Mouse (Mus musculus): ENCODE measurements at regions not wholly inside any gene's neighbourhood (a gene's known extent, or its start where the extent isn't known, plus 50 kb on each side); places are given as distances from the start of the nearest gene placed in this dataset.

DNA sequence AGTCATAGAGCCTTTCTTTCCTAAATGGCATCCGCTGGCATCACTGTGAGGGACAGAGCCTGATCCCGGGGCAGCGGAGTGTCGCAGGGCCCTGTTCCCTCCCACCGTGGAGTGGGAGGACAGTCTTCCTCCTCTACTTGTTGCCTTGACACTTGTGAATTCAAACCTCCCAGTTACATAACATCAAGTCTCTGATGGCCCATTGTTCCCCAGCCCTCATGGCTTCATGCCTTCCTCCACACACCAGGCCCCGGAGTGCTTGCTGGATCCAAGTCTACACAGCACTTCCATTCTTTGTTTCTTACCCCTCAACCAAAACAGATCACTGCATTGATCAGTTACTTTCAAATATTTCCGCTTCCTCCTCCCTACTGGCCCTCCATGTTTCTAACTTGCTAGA lies 357.7 kb upstream of the Maf start:
- TF ChIP-seq CTCF (IDR thresholded peaks at IDR 0.05), result no peak
- Histone ChIP-seq H3K4me3 (no peak overlapping the region), H3K27ac (no peak overlapping the region)
- DNase-seq, result no peak
- intact Hi-C loops (cut with DNase I), result no loop called here

DNA sequence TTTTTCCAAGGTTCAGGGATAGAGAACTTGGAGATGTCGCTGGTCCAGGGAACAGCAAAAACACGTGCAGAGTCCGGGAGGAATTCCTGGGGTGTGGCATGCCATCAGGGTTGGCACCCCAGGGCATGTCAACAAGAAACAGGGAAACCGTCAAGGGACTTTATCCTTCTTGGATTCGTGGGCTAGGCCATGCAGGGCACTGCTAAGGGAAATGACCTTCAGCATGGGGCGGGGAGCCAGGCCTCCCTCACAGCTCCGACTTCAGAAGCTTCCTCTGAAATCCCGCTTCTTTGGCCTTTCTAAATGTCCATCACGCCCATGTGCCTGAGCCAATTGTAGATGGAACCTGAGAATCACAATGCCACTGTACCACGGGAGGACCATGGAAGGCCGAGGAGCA lies 357.0 kb upstream of the Maf start:
- DNase-seq, result no peak
- no peak for TF ChIP-seq CTCF (IDR thresholded peaks at IDR 0.05)
- H3K4me3 ChIP-seq, result no peak overlapping the region
- H3K27ac ChIP-seq, result no peak overlapping the region
- intact Hi-C loops (cut with DNase I), result no loop called here

DNA sequence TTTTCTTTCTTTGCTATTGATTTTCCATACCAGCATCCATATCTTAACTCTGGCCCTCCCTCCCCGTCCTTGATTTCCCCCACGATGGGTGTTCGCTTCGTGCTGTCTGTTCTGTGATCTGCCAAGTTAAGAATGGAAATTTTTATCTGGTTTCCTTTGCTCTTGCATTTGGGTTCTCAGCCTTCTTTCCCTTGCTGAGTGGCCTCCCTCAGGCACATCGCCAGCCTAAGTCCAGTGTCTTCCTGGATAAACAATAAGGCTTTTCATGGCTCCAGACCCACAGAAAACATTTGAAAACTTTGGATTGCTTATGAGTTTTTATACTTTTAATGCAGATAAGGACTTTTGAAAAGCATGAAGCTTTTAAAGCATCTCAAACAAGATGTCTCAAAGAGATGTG lies 355.9 kb upstream of the Maf start:
- TF ChIP-seq CTCF (IDR thresholded peaks at IDR 0.05), result no peak

DNA sequence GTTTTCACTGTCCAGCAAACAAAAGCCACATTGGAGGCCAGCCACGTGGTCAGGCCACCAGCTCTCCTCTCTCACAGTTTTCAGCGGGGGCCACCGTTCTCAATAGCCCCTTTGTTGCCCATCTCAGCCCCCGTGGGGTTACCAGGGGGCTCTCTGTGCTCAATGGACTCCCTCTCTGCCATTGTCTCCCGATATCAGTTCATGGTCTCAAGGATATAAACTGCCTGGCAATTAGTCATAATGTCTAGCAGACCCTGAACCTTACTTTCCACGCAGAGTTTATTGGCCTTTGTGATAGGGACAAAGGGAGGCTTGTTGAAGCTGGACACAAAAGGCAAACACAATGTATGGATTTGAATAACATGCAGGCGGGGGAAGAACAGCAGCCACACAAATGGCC lies 345.9 kb upstream of the Maf start:
- no peak for DNase-seq
- TF ChIP-seq CTCF (IDR thresholded peaks at IDR 0.05), result no peak
- intact Hi-C loops (cut with DNase I), result no loop called here

More for the DNA sequence above, 355.9 kb upstream of the Maf start:
- intact Hi-C loops (cut with DNase I), result no loop called here
- H3K27ac ChIP-seq, result no peak overlapping the region
- no peak for DNase-seq
- no peak overlapping the region for H3K4me3 ChIP-seq

DNA sequence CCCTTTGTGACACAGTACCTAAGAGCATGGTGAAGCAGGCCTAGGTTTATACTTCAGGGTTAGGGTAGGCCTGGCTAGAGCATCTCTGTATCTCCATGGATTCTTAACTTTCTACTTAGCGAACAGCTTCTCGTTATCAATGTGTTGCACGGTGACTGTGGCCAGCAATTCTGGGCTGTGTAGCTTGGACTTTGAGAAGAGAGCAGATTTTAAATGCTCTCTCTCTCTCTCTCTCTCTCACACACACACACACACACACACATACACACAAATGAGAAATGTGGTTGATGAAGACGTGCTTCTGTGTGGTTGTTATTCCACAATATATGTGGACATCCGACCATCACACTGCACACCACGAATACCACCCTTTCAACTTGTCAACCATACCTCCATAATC lies 345.4 kb upstream of the Maf start:
- no peak overlapping the region for H3K4me3 ChIP-seq
- no peak overlapping the region for H3K27ac ChIP-seq
- intact Hi-C loops (cut with DNase I), result no loop called here
- DNase-seq, result no peak
- no peak for TF ChIP-seq CTCF (IDR thresholded peaks at IDR 0.05)

More for the DNA sequence above, 345.9 kb upstream of the Maf start:
- Histone ChIP-seq H3K4me3 (no peak overlapping the region), H3K27ac (no peak overlapping the region)

DNA sequence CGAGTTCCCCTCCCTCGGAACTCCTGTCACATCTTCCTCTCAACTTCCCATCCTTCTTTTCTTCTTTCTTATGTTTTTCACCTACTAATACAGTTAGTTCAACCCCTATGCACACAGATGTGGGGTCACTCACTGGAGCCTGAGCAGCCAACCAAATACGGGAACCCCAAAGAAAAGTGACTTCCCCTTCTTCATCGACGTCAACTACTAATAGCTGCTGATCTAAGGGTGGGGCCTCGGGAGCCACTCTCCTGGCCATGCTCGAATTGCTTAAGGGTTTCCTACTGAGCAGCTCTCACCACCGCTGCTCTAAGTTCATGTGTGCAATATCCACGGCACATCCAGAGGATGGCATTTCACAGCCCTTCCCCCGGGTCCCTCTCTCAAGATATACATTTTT lies 340.9 kb upstream of the Maf start:
- Histone ChIP-seq H3K4me3 (no peak overlapping the region), H3K27ac (no peak overlapping the region)
- TF ChIP-seq CTCF (IDR thresholded peaks at IDR 0.05), result no peak
- intact Hi-C loops (cut with DNase I), result no loop called here
- no peak for DNase-seq

DNA sequence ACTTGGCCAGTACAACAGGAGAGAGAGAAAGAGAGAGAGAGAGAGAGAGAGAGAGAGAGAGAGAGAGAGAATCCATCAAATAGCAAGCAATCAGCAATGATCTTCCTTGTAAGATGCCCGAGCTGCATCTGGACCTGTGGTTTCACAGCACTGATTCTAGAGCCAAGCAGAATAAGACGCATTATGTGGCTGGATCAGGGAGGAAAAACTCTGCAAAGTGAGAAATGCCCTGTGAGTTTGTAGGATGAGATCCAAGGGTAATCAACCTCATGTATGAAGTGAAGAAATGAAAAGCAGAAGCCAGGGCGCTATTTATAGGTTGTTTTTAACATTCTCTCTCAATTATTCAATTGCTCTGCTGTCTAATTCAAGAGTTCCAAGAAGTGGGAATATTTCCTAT lies 339.3 kb upstream of the Maf start:
- intact Hi-C loops (cut with DNase I), result no loop called here
- no peak overlapping the region for H3K4me3 ChIP-seq
- H3K27ac ChIP-seq, result no peak overlapping the region
- no peak for TF ChIP-seq CTCF (IDR thresholded peaks at IDR 0.05)
- DNase-seq, result no peak

DNA sequence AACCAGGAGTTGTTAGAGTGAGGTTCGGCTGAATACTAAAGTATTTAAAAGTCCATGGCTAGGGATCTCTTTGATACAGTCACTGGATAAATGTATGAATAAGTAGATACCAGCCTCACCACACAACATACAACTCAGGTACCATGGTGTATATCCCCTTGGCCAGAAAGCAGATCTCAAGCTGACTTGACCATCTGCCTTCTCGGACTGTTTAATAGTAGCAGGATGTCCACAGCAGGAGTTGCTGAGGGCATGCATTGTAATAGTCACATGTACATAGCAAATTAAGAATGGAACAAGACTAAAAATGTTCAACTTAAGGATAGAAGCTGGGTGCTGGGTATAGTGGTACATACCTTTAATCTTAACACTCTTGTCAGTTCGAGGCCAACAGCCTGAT lies 337.9 kb upstream of the Maf start:
- no peak for TF ChIP-seq CTCF (IDR thresholded peaks at IDR 0.05)

DNA sequence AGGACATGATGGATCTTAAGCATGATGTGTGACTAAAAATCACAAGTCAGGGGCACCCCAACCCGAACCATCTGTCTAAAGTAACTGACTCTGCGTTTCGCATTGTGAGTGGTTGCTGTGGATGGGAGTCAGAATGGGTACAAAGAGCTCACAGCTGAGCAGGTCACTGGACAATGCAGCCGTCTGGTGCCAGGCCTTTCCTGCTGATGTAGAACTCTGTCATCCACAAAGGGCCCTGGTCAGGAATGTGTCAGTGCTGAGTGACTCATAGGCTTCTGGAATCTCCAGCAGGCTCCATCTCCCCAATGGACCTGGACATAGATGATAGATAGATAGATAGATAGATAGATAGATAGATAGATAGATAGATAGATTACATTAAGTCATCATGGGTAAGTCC lies 335.8 kb upstream of the Maf start:
- TF ChIP-seq CTCF (IDR thresholded peaks at IDR 0.05), result no peak
- no peak overlapping the region for H3K4me3 ChIP-seq
- no peak overlapping the region for H3K27ac ChIP-seq
- no peak for DNase-seq
- intact Hi-C loops (cut with DNase I), result no loop called here

More for the DNA sequence above, 337.9 kb upstream of the Maf start:
- no peak for DNase-seq
- intact Hi-C loops (cut with DNase I), result no loop called here
- Histone ChIP-seq H3K27ac (no peak overlapping the region), H3K4me3 (no peak overlapping the region)

DNA sequence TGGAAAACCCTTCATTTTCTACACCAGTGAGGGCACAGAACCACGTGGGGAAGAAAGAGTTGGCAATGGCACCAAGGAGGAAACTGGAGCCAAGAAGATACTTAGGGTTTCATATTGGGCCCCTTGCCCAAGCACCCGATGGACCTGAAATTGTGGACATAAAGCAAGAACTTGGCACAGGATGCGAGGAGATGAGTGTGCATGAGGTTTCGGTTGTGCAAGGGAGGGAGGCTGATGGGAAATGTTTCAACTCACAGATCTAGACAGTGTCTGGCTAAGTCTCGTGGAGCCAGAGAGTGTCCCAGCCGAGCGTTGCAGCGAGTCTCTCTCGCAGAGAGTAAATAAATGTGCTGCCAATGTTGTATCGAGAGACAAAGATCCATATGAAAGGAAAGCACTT lies 323.4 kb upstream of the Maf start:
- Histone ChIP-seq H3K27ac (no peak overlapping the region), H3K4me3 (no peak overlapping the region)
- DNase-seq, result no peak
- intact Hi-C loops (cut with DNase I), result no loop called here
- TF ChIP-seq CTCF (IDR thresholded peaks at IDR 0.05), result no peak

DNA sequence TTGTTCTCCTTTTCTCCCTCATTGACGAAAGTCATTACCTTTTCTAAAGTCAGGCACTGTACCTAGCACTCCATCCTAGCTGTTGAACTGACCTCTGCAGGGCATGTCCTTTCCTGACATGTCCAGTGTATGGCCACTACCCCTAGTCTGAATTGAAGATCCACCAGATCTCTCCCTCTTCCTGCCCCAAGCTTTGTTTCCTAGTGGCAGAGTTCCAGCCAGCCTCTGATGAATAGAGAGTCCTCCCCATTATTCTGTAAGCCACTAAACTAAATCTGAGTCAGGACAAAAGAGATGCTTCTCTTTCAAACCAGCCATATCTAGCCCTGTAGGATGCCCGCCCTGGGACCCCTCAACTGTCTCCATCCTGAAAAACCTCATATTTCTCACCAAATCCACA lies 317.7 kb upstream of the Maf start:
- TF ChIP-seq CTCF (IDR thresholded peaks at IDR 0.05), result no peak
- H3K4me3 ChIP-seq, result no peak overlapping the region
- no peak for DNase-seq
- no peak overlapping the region for H3K27ac ChIP-seq
- intact Hi-C loops (cut with DNase I), result no loop called here

DNA sequence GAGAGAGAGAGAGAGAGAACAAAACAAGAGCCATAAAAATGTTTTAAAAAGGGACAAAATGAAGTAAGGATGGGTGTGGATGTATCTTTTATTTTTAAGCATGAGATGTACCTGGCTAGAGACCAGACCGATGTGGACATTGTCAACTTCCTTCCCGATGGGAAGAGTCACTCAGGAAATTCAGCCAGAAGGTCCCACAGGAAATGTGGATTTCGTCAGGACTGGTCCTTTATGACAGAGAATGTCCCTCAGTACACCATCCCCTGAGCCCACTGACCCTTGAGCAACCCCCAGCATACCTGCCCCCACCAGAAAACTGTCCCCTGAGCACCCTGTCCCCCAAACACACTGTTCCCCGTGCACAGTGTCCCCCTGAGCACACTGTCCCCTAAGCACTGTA lies 317.2 kb upstream of the Maf start:
- DNase-seq, result no peak
- no peak for TF ChIP-seq CTCF (IDR thresholded peaks at IDR 0.05)
- no peak overlapping the region for H3K27ac ChIP-seq
- H3K4me3 ChIP-seq, result no peak overlapping the region
- intact Hi-C loops (cut with DNase I), result no loop called here

DNA sequence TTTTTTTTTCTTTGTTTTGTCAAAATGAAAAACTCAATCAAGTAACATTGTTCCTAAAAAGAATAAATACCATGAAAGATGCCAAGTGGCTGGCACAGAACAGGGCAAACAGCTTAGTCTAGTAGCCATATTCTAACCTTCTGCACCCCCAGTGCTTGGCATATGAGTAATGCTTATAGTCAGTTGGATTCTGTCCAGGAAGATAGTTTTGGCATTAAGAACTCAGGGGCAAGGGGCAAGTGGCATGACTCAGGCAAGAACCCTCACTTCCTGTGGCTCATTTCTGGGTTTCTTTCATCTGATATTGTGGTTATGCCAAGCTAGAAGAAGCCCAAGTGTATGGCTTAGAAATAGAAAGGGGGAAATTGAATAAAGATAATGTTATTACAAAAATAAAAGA lies 314.1 kb upstream of the Maf start:
- intact Hi-C loops (cut with DNase I), result no loop called here
- Histone ChIP-seq H3K4me3 (no peak overlapping the region), H3K27ac (no peak overlapping the region)
- no peak for DNase-seq
- TF ChIP-seq CTCF (IDR thresholded peaks at IDR 0.05), result no peak

DNA sequence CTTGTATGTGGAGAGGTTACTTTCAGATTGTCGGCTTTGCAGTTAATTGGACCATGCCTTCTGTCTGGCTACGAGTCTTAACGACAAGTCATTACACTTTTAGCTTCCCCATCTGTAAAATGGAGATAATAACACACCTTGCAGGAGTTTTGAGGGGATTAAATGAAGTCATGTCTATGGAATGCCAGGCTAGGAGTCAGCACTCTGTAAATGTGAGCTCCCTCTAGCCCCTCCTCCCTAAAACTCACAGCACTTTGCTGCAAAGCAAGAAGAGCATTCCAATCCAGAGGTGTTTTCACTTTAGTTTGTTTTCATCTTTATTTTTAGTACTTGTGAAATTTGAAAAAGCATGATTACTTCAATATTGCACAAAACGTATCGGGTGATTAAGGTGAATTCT lies 287.7 kb upstream of the Maf start:
- Histone ChIP-seq H3K4me3 (no peak overlapping the region), H3K27ac (no peak overlapping the region)
- DNase-seq, result no peak
- no peak for TF ChIP-seq CTCF (IDR thresholded peaks at IDR 0.05)
- intact Hi-C loops (cut with DNase I), result no loop called here

DNA sequence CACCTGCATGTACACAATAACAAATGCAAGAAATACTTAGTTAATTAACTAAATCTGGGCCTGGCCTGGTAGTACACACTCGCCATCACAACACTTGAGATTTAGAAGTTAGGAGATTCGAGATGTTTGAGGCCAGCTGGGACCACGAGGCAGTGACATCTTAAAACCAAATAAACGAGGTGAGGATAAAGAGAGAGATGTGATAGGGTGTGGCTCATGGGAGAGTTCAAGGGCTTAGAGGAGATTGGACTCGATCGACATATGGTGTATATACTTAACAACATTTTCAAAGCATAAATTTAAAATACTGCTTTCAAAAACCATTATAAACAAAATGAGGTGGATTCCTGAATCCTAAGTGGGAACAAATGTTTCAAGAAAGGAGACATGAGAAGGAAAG lies 284.4 kb upstream of the Maf start:
- intact Hi-C loops (cut with DNase I), result no loop called here
- no peak for DNase-seq
- TF ChIP-seq CTCF (IDR thresholded peaks at IDR 0.05), result no peak
- H3K4me3 ChIP-seq, result no peak overlapping the region
- no peak overlapping the region for H3K27ac ChIP-seq
